Mouse (Mus musculus) liver, embryonic 14.5 days (tissue): Measurements from ENCODE around the gene Gfra1.

Experiments used
- CTCF ChIP-seq: IDR thresholded peaks from 2 replicates; pipeline ENCODE4 v1.5.1; 2016; ENCODE audit warnings: antibody characterized with exemption, low read depth, control low read depth
- EP300 ChIP-seq: IDR thresholded peaks from 2 replicates; pipeline ENCODE4 v1.6.1; 2016; ENCODE audit warnings: antibody characterized with exemption, low read depth

DNA sequence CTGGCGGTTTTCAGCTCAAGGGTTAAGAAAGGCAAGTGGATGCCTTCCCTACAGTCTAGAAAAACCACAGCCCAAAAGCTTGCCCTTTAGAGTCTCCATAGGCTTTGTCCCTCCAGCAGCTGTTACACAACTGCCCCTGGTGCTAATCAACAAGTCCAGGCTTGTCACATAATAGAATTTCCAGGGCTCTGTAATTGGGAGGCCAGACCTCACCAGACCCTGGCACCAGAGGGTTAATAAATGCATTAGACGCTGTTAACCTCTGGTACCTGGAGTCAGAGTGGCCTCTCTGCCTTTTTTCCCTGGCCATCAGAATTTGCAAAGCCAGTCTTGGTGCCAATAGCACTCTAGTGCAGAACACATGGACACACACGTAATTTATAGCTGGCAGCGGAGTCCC, 211.6 kb downstream of the Gfra1 start:
- TF ChIP-seq EP300 (no peak), CTCF (no peak)
